Mouse (Mus musculus): ENCODE results near the gene Sell.

- no peak for TF ChIP-seq POLR2A (IDR thresholded peaks at IDR 0.05; ENCODE audit: low read depth, low read length)
- TF ChIP-seq CTCF (conservative IDR thresholded peaks at IDR 0.05; ENCODE audit: insufficient read depth, insufficient read length, low read depth, low read length): no peak
Observed at GRCm38 (mm10) chr1:164061278-164061677, 504 bp upstream of the Sell start.

All from kidney, adult 2 months (tissue).